Mouse (Mus musculus) activated CD4-positive, CD25-positive, alpha-beta regulatory T cell, adult 4 months (primary cell): ENCODE data around the gene Abcf2. TPM values are rescaled to one million over a fixed set of nuclear protein-coding genes. Genes with fewer than 3 reads are reported as not detected.
A peak's percentile ranks its signal among the peaks of the same experiment; 100 is the strongest.
"Not testable (repeated sequence)": the region's sequence is repeated elsewhere in the genome, so short reads cannot be mapped to it uniquely, and the experiment has no call there.

Experiments used
- ATAC-seq: one replicate; pipeline ENCODE4 v1.8.0; 2017
- polyA plus RNA-seq, 2 experiments: library from polyadenylated mRNA; unstranded; fragments of 100-300 nt; shearing (Covaris generic); gene quantifications; one replicate each; pipeline ENCODE4 v1.2.1; 2017

Gene Abcf2
- polyA plus RNA-seq, 2 experiments from 2014 or later: 51.8 to 56.8 TPM

DNA sequence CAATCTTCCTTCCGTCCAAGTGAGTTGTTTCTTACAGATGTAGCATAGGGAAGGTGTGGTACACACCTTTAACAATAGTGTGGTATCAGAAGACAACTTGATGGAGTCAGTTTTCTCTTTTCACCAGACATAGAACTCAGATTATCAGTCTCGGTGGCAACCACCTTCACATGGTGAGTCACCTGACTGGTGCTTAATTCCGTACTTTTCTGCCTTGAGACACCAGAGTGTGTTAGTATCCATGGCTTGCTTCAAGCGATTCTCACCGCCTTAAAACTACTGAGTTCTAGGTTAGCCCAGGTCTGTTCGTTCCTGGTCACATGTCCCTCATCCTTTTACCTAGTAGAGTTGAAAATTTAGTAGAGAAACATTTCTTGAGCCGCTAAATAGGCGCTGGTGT lies 8.8 kb upstream of the Abcf2 start:
- peak; percentile 30 for ATAC-seq

DNA sequence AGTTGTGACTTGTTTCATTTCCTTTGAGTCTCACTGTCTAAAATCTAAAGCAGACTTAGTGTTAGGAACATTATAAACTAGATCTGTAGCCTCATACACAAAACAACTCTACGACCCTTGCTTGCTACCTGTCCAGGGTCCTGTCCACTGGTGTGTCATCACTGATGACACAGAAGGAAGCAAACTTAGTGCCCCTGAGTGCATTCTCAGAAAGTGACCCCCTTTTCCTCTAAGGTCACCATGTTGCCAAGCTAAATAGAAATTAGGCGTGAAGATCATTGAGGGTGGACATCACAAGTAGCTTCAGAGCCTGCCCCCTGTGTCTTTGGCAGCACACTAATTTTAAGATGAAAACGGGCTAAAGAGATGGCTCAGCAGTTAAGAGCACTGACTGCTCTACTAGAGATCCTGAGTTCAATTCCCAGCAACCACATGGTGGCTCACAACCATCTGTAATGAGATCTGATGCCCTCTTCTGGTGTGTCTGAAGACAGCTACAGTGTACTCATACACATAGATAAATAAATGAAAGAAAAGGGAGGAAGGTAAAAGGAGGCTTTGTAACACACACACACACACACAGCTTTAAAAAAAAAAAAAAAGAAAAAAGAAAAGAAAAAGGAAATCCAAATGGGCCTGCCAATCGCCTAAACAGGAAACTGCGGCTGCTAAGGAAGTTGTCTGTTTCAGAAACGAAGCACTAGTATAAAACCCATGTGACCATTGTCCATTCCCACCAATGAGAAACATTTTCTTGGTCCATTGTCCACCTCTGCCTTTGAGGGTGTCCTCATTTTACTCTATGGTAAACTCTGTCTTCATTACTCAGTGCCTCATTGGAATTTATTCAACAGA lies 1.1 kb upstream of the Abcf2 start:
- ATAC-seq: no peak

DNA sequence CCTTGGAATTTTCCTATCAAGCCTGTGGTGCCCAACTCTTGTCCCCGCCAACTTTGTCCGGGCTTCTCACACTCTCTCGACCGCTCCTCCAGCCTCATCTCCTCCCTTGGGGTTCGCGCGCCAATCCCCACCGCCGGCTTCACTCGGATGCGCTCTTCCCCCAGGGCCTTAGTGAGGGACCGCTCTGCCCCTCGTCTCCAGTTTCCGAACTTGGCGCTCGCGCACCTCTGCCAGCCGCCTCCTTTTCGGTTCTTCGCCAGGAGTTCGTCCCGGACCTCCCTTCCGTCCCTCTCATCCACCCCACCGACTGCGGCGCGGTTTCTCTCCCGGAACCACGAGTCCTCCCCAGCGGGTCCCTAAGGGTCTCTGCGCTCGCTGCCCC lies 475 bp downstream of the Abcf2 start:
- peak; percentile 22 for ATAC-seq

- no peak for ATAC-seq
These were observed 1.3 kb downstream of the Abcf2 start for GRCm38 (mm10) chr5:24575948-24576347.

DNA sequence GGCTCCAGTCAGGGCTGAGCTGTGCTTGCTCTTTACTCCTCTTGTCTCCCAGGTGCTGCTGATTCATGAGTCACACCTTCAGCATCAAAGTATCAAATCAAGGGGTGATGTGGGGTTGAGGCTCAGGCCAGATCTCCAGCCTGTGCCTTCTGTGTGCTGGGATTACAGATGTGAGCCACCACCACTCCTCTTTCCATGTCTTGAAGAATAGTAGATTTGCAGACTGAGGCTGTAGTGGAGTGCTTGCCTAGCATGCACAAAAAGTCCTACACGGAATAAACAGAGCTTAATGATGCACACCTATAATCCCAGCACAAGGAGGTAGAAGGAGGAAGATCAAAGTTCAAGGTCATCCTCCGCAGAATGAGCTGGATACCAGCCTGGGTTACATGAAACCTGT lies 20.6 kb downstream of the Abcf2 start, which contains the start of gene 4931409K22Rik:
Gene 4931409K22Rik, minus strand, starts transcription at position 101 of the 400 bp plus-strand sequence.
- ATAC-seq: no peak

- not testable (repeated sequence) for ATAC-seq
These were observed 21.9 kb downstream of the Abcf2 start for GRCm38 (mm10) chr5:24555335-24555734.

- no peak for ATAC-seq
These were observed 23.5 kb downstream of the Abcf2 start for GRCm38 (mm10) chr5:24553621-24554244.

GRCm38 (mm10) chr5:24551317-24551688 lies 26.0 kb downstream of the Abcf2 start:
- no peak for ATAC-seq

DNA sequence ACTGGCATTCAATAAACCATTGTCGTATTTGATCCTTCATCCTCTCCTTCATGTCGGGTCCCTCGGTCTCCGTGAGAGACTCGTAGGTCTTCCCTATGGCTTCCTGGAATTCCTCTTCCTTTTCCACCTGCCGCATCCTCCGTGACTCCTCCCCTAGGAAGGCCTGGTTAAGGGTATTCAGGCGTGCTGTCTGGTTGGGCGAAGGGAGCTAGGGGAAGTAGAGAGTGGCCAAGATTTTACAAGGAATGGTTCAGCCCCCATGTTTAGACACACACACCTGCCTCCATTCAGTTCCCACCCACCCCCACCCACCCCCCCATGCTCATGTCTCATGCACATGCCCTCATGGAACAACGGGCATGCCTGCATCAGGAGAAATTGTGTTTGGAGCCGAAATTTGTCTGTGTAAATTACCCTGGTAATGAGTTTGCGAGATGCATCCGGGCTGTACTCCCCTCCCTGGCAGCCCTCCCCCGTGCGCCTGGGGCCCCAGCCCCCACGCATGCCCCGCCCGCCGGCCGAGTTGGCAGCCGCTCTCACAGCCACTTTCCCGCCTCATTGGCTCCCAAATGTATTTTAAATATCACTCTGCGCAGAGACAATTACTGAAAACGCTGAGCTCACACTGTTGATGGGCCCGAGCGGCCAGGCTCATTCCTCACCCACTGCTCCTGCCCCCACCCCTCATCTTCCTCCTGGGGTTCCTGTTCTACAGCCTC lies 26.5 kb downstream of the Abcf2 start:
- no peak for ATAC-seq

GRCm38 (mm10) chr5:24542643-24543042 lies 34.6 kb downstream of the Abcf2 start:
- no peak for ATAC-seq

- ATAC-seq: no peak
These were observed 36.1 kb downstream of the Abcf2 start for GRCm38 (mm10) chr5:24541144-24541569.

DNA sequence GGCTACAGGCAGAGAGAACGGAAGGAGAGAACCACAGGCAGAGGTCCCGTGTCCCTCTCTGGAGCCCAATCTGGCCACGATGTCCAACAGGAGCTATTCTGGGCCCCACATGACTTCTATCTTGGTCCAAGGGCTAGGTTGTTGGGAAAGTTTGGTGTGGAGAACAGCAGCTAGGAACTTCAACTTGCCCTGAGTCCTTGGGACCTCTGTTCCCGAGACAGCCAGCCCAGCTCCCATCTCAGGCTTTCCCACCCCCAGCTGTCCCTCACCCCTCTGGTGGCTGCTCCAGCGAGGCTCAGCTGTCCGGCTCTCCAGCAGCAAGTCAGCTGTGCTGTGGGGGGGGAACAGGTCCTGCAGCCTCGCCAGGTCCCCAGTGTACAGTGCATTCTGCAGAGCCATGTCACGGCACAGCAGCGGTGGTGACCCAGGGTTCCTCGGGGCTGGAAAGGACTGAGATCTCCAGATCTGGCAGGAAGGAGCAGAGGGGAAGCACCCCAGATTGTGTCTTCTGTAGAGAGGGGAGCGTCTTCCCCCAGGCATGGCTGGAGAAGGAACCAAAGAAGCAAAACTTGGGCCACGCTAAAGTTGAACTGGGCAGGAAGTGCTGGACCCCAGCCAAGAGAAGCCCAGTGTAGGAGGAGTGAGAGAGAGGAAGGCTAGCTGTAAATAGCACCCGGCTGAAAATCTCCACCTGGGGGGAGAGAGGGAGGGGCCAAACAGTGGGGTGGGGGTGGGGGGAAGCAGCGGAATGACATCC lies 36.7 kb downstream of the Abcf2 start, which contains the start of gene Asb10:
Gene Asb10, minus strand, starts transcription at position 592 of the 757 bp plus-strand sequence.
- no peak for ATAC-seq

GRCm38 (mm10) chr5:24539571-24540296 lies 37.5 kb downstream of the Abcf2 start:
- no peak for ATAC-seq

DNA sequence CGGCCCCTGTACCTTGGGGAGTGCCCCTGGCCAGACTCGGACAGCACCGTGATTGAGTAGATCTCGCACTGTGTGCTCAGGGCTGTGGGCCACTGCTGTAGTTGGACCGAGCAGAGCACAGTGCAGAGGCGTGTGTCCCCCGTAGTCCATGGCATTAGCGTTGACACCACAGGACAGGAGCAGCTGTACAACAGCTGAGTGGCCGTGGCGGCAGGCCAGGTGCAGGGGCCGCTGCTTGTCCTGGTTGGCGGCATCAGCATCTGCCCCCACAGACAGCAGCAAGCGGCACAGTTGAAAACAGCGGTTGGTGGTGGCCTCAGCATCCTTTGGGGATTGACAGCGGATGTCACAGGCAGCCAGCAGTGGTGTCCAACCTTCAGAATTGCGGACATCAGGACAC lies 39.6 kb downstream of the Abcf2 start:
- no peak for ATAC-seq

DNA sequence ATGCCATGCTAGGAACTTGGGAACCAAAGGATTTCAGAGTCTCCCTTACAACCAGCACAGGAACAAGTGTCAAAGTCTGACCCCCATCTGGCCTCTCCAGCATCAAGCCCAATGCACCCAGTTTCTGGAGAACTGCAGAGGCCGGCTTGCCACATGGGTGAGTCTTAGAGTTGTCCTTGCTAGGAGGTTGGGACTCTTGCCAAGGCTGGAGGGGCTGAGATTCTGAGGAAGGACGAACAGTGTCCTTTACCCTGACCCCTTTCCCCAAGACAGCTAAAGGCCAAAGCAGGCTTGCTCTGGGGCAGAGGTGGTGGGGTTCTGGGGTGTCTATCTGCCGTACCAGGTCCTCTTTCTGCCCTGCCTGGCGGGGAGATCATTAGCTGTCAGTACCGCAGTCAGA lies 40.8 kb downstream of the Abcf2 start:
- no peak for ATAC-seq

DNA sequence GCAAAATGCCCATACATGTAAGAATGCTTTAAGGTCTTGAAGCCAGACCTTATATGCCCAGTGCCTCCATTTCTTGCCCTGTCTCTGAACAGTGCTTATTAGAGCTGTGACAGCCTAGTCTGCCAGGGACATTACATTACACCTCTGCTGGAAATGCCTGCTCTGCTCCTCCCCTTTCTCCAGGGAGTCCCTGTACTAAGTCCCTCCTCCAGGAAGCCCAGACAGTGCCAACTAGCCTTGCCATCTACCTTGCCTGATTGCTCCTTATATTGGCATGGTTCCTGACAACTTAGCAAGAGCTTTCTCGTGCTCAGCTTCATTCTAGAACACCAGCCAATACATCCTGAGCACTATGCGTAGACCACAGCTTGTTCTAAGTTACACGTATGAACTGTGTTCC lies 41.5 kb downstream of the Abcf2 start:
- ATAC-seq: no peak

DNA sequence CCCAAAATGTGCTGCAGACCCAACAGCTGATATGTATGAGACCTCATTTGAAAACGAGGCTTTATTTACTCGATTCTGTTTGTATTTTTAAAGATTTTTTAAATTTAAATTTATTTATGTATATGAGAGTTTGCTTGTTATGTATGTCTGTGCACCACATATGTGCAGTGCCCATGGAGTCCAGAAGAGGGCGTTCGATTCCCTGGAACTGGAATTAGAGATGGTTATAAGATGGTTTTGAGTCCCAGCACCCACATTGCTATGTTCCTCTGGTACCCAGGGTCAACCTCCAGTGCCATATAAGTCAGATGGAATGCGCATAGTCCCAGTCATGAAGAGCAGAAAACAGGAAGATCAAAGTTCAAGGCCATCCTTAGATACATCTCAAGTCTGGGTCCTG lies 43.0 kb downstream of the Abcf2 start:
- ATAC-seq: no peak

- no peak for ATAC-seq
These were observed 43.9 kb downstream of the Abcf2 start for GRCm38 (mm10) chr5:24533391-24533790.

DNA sequence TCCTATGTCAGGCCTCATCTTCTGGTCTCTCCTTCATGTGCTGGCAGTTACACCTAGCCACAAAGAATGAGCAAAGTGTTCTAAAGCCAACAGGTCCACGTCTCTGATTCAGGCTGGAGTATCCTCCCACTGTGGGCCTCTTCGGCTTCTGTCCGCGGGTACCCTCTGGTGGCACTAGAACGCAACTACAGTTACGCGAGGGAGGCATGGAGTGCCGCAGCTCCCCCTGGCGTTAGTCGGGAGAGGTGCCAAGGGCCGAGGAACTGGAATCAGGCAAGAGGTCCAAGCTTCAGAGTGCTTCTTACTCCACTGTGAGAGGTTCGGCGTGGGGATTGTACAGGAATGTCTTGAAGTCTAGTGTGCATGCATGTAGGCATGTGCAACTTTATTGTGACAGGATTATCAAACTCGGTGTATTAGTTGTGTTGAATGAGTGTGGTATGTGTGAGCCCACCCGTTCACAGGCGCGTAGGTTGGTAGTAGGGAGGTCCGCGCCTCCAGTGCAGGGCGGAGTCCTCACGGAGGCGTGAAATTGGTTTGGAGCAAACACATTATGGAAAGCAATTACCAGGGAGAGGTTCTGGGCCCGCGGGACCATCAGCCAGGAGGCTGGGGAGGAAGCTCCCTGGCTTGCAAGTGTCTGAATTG lies 47.1 kb downstream of the Abcf2 start:
- ATAC-seq: peak; percentile 97

- no peak for ATAC-seq
These were observed 49.5 kb downstream of the Abcf2 start for GRCm38 (mm10) chr5:24527780-24528179.

GRCm38 (mm10) chr5:24526889-24527230 lies 50.4 kb downstream of the Abcf2 start, which contains the start of gene Gbx1:
Gene Gbx1, minus strand, starts transcription at chr5:24527202.
- ATAC-seq: no peak
